Mouse (Mus musculus): ENCODE measurements around the gene Tgif2. TPM values are rescaled to one million over a fixed set of nuclear protein-coding genes. Genes with fewer than 3 reads are reported as not detected.
A peak's percentile ranks its signal among the peaks of the same experiment; 100 is the strongest.
"Not testable (repeated sequence)": the region's sequence is repeated elsewhere in the genome, so short reads cannot be mapped to it uniquely, and the experiment has no call there.

The Tgif2 gene
- 1 to 10 TPM; 5.0 to 7.3 TPM for total RNA-seq (2021)

DNA sequence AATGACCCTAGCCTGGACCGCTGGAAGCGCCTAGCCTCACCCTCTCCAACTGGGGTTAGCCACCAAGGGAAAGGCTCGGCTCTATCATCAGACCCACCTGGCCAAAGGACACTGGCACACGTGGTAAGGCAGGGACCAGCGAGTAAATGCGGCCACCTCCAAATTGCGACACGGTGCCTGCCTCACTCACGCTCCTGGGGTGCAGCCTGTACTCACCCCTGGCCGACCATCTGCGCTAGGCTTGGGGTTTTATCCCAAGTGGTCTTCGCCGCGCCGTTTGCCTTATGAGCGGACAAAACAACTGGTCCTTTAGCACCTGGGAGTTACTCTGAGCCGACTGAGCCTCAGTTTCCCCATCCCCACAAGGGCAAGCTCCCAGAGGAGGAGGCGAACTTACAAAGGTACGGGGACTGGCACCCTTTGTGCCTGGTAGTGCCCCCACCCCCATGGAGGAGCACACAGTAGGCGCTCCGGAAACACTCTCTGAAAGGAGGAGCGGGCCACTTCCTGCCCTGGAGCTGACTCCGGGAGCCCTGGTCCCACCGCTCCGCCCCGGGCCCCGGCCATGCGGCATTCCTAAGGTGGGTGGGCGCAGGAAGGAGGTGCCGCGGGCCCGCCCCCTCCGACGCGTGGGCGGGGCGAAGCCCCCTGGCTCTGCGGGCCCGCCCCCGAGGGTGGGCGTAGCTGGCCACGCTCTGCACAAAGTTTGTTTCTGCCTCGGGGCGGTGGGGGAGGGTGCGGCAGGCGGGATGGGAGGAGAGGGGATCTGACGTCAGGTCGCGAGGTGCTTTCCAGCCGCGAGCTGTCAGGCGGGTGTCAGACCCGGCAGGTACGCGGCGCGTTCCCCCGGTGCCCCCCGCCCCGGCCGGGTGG, at the start of gene Tgif2:
Tgif2 (plus strand) TSS at position 689 of the 873 bp plus-strand sequence.
- intact Hi-C loops (cut with DNase I): loop anchor here (5.0 kb wide), 1 partner anchor 117 kb away; no protein-coding TSS in a partner anchor
- DNase-seq: peak; percentile 79 to 82

DNA sequence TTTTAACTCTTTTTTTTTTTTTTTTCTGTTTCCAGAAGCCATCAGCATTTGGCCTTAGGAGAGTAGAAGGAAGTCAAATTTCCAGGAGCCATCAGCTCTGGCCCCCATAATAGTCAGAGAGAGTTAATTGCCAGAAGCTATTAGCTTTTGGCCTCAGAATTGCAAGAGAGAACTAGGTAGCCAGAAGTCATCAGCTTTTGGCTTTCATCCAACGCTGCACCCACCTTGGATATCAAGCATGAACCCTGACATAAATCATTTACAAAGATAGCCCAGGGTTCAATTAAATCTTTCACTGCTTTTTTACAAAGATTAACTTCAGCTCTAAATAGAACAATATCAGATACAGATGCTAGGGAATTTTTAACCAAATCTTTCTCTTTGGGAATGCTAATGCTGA, 41.3 kb upstream of the Tgif2 start:
- DNase-seq: no peak
- intact Hi-C loops (cut with DNase I): no loop called here

DNA sequence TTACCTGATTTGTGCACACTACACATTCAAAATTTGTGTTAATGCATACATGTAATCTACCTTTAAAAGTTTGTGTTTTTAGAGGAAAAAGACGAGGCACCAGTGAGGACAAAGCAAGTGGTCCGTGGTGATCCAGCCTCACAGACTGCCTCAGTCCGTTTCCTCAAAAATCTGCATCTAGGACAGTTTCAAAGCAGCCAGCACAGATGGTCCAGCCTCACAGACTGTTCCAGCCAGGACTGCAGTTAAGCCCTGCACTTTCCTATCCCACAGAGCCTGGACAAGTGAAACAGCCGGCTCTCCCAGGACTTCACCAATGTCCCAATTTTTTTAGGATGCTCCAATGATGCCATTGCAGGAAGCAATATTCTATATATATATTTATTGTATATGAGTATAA, 38.8 kb upstream of the Tgif2 start:
- no peak for DNase-seq
- intact Hi-C loops (cut with DNase I): no loop called here

DNA sequence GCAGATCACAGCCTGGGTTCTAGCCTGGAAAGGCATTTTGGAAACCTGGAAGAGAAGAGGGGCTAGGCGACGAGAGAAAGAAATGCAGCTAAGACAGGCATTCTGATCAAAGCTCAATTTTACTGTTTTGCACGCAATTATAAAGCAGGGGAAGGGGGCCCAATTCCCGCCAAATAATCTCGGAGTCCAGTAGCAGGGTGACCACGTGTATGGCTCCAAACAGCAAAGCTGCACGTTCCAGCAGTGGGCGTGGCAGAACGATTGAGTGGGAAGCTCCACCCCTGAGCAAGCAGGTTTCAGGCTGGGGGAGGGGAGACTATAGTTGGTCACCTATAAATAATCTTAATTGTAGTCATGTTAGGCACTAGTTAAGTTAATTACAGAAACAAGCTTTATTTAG, 37.7 kb upstream of the Tgif2 start:
- DNase-seq; intact Hi-C loops (cut with DNase I): not testable (repeated sequence)

DNA sequence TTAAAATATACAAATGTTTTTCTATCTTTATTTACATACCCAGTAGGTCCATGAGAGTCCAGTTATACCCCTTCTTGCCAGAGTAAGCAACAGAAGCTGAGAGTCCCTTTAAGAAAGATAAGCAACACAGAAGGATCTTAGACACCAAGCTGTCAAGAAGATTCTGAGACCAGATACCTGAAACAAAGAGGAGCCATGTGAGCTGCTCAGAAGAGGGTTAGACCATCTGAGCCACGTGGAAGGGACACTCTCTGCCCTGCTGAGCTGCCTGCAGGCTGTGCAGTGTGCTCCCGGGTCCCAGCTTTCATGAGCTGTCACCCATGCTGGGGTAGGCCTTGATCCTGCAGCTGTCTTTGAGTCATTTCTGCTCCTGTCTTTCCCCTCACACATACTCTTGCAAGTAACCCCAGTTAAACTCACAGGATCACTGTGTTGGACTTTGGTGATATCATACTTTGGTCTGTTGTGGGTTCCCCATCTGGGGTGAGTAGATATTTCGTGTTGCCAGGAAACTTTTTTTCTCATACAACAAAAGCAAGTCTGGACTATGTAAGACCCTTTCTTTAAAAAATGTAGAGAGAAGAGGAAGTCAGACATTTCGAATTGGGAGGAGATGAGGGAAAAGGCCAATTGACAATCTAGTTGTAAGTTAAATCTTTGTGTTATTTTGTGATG, 36.0 kb upstream of the Tgif2 start:
- intact Hi-C loops (cut with DNase I): no loop called here
- DNase-seq: no peak

DNA sequence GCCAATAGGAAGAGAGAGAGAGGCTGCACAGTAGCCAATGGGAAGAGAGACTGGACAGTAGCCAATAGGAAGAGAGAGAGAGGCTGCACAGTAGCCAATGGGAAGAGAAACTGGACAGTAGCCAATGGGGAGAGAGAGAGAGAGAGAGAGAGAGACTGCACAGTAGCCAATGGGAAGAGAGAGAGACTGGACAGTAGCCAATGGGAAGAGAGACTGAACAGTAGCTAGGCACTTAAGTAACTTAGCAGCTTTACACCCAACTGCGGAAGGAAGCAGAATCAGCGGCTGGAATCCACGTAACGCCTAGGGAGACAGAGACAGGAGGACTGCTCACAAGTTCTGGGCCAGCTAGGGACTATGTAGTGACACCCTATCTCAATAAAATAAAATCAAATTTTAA, 35.2 kb upstream of the Tgif2 start:
- DNase-seq: no peak
- intact Hi-C loops (cut with DNase I): no loop called here

DNA sequence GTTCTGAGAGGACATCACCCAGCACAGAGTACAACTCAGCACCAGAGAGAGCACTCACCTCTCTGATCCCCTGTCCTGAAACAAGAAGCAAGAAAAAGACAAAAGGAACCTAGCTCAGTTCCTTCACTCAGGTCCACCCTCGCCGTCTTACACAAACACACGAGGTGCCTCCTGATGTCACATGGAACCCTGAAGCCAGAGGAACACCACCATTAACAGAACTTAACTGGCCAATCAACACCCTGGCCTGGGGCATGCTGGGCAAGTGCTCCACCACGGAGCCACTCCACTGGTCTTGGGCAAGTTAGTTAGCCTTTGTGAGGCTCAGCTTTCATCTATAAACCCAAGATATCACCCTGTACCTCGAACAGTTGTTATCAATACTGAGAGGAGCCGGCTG, 32.9 kb upstream of the Tgif2 start:
- intact Hi-C loops (cut with DNase I): loop anchor here (5.0 kb wide), 2 partner anchors 190 to 290 kb away; no protein-coding TSS in a partner anchor
- DNase-seq: no peak

DNA sequence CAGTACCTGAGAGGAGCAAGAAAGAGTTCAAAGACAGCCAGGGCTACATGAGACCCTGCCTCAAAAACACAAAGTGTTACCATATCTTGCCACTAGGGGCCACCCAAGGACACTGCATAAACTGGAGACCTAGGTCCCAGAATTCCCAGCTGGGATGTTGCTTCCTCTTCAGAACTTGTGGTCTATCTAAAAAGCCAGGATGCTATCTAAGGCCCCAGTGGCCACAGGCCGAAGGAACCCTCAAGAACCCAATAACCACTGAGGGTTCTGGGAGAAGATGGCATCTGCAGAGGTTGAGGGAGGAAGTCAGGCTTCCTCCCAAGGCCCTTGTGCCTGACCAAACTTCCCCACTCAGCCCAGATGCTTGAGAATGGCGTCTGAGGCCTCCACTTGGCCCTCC, 30.2 kb upstream of the Tgif2 start:
- intact Hi-C loops (cut with DNase I): loop anchor here (1.0 to 5.0 kb wide), 3 partner anchors 47 to 288 kb away; no protein-coding TSS in a partner anchor
- peak; percentile 72 to 85 for DNase-seq

DNA sequence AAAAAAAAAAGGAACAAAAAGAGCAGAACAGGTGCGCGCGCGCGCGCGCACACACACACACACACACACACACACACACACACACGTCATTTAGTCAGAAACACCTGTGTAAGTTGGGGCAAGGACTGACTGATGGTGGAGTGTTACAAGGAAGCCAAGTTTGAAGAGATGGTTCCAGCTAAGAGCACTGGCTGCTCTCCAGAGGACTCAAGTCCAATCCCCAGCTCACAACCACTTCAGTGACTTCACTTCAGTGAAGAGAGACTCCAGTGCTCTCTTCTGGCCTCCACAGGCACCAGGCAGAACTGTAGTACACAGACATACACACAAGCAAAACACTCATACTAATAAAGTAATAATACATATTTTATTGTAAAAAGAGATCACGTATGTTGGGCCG, 29.1 kb upstream of the Tgif2 start:
- peak in 1 of 2 experiments; percentile 12 for DNase-seq
- intact Hi-C loops (cut with DNase I): loop anchor here (5.0 kb wide), 1 partner anchor 37 kb away; no protein-coding TSS in a partner anchor

DNA sequence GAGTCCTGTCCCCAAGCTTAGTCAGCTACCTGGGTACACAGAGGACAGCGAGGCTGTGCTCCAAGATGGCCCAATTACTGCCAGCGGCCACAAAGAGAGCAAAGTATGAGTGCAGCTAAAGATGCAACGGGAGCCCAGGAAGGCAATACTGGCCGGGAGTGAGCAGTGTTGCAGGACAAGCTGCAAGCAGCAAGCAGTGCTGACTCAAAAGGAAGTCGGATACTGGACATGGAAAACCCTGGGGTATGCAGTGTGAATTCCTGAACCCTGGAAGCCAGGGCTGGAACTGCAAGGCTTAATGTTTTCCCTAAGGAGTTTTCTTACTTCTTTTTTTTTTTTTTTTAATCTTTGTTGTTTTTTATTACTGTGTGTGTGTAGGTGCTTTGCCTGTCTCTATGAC, 28.3 kb upstream of the Tgif2 start:
- peak; percentile 15 to 18 for DNase-seq
- intact Hi-C loops (cut with DNase I): loop anchor here (5.0 kb wide), 1 partner anchor 36 kb away; no protein-coding TSS in a partner anchor

DNA sequence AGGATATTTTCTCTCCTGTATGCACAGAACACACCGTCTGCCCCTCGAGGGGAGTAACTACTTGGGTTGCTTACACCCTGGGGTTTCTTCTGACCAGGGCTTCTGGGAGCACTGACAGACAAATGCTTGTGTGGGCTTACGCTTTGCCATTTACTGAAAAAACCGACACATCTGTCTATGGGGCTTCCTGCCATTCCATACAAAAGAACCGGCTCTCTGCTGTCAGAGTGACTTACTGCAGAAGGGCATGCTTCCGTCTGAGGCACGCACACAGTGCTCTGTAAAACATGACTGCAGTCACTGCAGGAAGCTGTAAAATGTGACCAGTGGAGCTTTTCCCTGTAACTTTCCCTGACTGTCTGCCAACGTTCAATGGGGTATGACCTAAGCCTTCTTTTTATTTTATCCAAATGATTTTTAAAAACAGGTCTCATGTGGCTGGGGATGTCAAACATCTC, 25.4 kb upstream of the Tgif2 start:
- intact Hi-C loops (cut with DNase I): loop anchor here (5.0 kb wide), 1 partner anchor 33 kb away; no protein-coding TSS in a partner anchor
- DNase-seq: peak; percentile 36 to 42

DNA sequence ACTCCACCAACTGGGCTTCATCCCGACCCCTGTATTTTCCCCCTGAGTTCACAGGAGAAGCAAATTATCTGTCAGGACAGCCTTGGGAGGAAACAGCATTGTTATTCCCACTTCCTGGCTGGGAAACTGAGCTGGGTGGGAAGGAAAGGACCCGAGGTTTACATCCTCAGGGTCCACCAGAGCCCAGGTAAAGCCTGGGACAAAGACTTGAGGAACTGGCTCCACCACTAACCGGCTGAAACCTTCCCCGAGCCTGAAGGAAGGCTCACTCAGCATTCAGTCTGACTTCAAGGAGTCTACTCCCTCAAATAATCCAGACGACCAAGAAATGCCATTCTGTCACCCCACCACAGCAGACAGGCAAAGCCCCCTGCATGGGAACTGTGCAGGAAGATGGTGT, 24.9 kb upstream of the Tgif2 start:
- peak in 1 of 2 experiments; percentile 14 for DNase-seq
- intact Hi-C loops (cut with DNase I): loop anchor here (5.0 kb wide), 1 partner anchor 32 kb away; no protein-coding TSS in a partner anchor

DNA sequence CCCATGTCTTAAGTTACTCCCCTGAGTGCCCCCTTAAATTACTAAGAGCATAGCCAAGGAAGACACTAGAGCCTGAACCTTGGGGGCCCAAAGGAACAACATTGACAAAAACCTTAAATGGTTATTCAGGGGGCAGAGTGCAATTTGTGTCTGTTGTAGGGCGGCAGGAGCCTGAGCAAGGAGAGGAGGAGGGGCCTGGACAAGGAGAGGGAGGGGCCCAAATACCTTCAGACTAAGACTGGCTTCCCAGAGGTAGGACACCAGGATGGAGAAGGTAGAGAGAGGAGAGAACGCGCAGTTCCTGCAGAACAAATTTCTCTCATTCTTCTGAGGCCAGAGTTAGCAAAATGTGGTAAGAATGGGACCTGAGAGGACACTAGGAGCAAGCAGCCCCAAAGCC, 24.4 kb upstream of the Tgif2 start:
- intact Hi-C loops (cut with DNase I): no loop called here
- no peak for DNase-seq

DNA sequence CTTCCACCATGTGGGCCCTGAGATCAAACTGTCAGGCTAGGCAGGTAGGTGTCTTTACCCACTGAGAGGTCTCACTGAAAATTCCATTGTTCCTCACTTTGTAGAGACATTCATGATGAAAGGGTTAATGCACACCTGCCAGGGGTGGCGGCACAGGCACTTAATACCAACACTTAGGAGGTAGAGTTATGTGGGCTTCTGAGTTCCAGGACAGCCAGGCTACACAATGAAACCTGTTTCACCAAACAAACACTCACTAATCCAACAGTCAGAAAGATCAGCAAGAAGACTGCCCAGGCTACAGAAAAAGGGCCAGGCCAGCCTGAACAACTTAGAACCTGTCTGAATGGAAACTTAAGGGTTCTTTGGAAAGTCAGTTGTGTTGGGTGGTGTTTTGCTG, 23.7 kb upstream of the Tgif2 start:
- intact Hi-C loops (cut with DNase I): no loop called here
- DNase-seq: no peak

DNA sequence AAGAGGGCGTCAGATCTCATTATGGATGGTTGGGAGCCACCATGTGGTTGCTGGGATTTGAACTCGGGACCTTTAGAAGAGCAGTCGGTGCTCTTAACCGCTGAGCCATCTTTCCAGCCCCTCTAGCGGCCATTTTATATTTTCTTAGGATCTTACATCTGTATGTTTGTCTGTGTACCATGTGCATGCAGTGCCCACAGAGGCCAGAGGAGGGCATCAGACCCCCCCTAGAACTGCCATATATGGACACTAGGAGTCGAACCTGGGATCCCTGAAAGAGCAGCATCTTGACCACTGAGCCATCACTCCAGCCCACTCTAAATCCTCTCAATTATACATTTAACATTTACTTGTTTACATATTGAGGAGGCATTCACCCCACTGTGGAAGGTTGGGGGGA, 14.7 kb upstream of the Tgif2 start:
- DNase-seq; intact Hi-C loops (cut with DNase I): not testable (repeated sequence)

DNA sequence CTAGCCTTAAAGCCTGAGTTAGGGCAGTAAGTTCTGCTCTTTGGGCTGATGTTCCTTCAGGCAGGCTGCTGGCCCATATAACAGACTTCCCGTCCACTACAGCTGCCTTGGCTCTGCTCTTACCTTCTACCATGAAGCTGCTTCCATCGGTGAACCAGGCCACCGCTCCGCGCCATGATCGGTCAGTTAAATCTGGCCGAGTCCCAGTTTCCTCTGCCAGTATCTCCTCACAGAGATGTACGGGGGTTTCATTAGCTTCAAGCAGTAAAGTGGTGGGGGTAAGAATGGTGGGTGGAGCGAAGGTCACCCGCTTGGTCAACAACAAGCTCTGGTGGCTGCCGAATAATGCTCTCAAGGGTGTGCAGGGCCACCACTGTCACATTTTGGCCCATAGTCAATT, 5.5 kb upstream of the Tgif2 start:
- no peak for DNase-seq
- intact Hi-C loops (cut with DNase I): no loop called here

DNA sequence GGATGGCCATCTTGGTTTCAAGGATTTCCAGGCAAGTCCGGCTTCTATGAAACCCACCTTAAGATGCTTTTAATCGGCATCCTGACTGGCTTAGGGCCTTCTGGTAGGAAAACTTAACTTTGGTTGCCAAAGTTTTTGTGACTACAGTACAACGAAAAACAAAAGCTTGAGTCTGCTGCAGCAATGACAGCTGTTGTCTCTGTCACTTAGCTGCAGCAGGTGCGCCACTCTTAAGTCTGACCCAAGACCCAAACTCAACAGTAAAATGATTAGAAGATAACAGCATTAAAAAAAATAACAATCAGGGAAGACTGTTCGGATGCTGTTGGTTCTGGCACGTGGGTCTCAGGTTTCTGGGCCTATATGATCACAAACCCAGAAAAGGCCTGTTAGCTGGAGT, 968 bp upstream of the Tgif2 start:
- no peak for DNase-seq

DNA sequence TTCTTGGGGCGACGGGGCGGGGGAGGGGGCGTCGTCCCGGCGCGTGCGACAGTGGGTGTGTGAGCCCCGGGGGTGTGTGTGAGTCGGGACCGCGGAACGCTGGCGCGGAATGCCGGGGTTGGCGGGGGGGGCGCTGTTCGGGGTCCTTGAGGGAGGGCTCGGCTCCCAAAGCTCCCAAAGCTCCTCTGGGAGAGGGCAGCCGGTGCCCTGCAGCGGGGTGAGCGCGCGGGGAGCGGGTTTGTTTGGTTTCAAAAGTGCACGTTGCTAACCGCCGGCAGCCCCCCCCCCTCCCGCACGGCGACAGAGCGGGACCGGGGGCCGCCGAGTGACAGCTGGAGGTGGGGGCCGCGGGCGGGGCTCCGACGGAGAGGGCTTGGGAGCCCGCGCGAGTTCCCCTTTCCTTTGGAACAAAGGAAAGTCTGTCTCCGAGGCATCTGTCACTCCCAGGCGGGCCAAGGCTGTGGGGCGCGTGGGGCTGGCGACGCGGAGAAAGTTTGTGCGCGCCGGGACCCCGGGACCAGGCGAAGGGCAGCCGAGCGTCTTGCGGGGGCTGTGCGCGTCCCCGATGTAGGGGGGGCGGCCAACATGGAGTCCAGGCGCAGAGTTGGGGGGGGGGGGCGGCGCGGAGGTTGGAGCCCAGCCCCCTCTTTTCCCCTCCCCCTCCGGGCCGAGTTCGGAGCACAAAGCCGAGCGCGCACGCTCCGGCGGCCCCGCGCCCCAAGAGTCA, 657 bp downstream of the Tgif2 start:
- DNase-seq: peak; percentile 43 to 54
- intact Hi-C loops (cut with DNase I): loop anchor here (5.0 kb wide), 1 partner anchor 118 kb away; no protein-coding TSS in a partner anchor

More for the DNA sequence above, 968 bp upstream of the Tgif2 start:
- intact Hi-C loops (cut with DNase I): no loop called here

DNA sequence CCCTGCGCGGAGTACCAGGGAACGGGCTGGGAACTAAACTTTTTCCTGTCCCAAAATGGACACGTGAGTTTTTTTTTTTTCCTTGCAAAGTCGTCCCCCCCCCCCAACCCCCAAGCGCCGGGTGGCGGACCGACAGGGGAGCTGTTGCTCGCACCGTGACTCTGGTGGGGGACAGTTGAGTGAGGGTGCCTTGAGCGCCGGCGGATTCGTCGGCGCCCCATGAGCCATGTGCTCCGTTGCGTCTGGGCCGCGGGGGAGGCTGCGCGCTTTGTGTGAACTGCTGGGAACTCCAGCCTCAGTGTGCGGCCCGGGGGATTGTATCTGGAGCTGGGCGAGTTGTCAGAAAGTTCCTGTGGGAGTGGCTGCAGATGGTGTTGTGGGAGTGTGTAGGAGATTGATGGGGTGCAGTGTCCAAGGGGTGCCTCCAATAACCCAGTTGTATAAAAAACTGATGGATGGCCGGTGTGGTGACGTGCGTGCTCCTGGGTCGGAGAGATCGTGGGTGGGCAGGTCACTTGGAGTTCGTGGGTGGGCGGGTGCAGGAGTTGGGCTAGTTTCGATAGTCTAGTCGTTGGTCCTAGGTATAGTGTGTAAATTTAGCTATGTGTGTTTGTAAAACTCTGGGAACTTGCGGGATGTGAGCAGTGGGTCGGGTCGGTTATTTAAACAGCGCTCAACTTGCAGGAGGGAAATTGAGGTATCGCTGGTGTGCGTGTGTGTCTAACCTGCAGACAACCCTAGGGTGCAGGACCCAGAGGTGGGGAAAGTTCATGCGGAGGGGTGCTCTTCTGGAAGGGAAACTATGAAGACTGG, 1.4 kb downstream of the Tgif2 start:
- peak; percentile 71 to 74 for DNase-seq
- intact Hi-C loops (cut with DNase I): loop anchor here (5.0 kb wide), 1 partner anchor 119 kb away; no protein-coding TSS in a partner anchor
